Mouse (Mus musculus): ENCODE results near the gene Pvalb. TPM values are rescaled to one million over a fixed set of nuclear protein-coding genes. Genes with fewer than 3 reads are reported as not detected.

The Pvalb gene
- polyA plus RNA-seq, 1 experiment = not detected

GRCm38 (mm10) chr15:78178397-78178796, 27.8 kb downstream of the Pvalb start:
- Histone ChIP-seq H3K4me1 (ENCODE audit: control insufficient read depth, insufficient read depth, low read length) (no peaks in the 10 kb centered on the region), H3K9ac (ENCODE audit: low read depth, poor library complexity, severe bottlenecking) (no peak overlapping the region), H3K36me3 (ENCODE audit: control insufficient read depth, insufficient read depth, low read length, poor library complexity, severe bottlenecking) (no peaks in the 10 kb centered on the region), H3K27ac (ENCODE audit: insufficient read depth, low read length) (no peak overlapping the region), H3K4me3 (ENCODE audit: low read depth, low read length) (no peak overlapping the region), H3K27me3 (ENCODE audit: control insufficient read depth, insufficient read depth, low read length, poor library complexity, severe bottlenecking) (no peaks in the 10 kb centered on the region), H3K9me3 (replicated peaks; ENCODE audit: control insufficient read depth, insufficient read depth, low read length, poor library complexity, severe bottlenecking) (no peaks in the 10 kb centered on the region)
- TF ChIP-seq EP300 (IDR thresholded peaks at IDR 0.05; ENCODE audit: insufficient read depth, low read depth, low read length) (no peak), CTCF (IDR thresholded peaks at IDR 0.05; ENCODE audit: low read depth, low read length) (peak; percentile 96)

DNA sequence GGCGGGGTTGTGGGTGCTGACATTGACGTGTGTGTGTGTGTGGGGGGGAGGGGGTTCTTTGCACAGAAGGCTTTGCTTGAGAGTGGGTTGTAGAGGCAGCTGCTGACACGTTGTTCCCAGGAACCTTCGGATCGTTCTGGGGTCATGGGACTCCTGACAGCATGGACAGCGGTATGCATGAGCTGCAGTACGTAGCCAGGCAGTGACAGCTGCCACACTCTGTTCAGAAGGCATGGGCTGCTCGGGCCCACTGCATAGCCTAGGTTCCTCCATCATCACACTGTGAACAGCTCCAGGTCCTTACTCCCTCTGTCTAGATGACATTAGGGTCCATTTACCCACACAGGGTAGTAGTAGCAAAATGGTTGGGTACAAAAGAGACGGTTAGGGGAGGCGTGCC, 28.9 kb downstream of the Pvalb start:
- H3K4me1 ChIP-seq (ENCODE audit: control insufficient read depth, insufficient read depth, low read length) = no peaks in the 10 kb centered on the region
- no peak for TF ChIP-seq CTCF (IDR thresholded peaks at IDR 0.05; ENCODE audit: low read depth, low read length)
- TF ChIP-seq POLR2A (IDR thresholded peaks at IDR 0.05; ENCODE audit: insufficient read depth, low read length) = no peak
- no peak for TF ChIP-seq EP300 (IDR thresholded peaks at IDR 0.05; ENCODE audit: insufficient read depth, low read depth, low read length)
- no peaks in the 10 kb centered on the region for H3K9me3 ChIP-seq (replicated peaks; ENCODE audit: control insufficient read depth, insufficient read depth, low read length, poor library complexity, severe bottlenecking)
- no peak overlapping the region for H3K4me3 ChIP-seq (ENCODE audit: low read depth, low read length)
- H3K36me3 ChIP-seq (ENCODE audit: control insufficient read depth, insufficient read depth, low read length, poor library complexity, severe bottlenecking) = no peaks in the 10 kb centered on the region
- H3K9ac ChIP-seq (ENCODE audit: low read depth, poor library complexity, severe bottlenecking) = no peak overlapping the region
- no peaks in the 10 kb centered on the region for H3K27me3 ChIP-seq (ENCODE audit: control insufficient read depth, insufficient read depth, low read length, poor library complexity, severe bottlenecking)
- H3K27ac ChIP-seq (ENCODE audit: insufficient read depth, low read length) = no peak overlapping the region

DNA sequence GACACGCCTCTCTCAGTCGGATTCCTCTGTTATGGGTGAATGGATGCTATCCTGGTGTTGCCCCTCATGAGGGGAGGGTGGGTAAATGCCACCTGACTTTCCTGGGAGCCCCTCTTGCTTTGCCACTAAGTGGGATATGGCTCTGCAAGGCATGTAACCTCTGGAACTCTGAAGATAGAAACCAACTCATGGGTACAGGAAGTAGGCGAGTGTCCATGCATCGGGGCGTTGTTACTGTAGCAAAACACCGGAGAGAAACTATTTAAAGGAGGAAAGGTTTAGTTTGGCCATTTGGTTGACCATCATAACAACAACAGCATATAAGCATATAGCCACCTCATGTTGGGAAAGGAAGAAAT, 31.3 kb downstream of the Pvalb start:
- no peak for TF ChIP-seq POLR2A (IDR thresholded peaks at IDR 0.05; ENCODE audit: insufficient read depth, low read length)
- TF ChIP-seq EP300 (IDR thresholded peaks at IDR 0.05; ENCODE audit: insufficient read depth, low read depth, low read length) = no peak
- no peak for TF ChIP-seq CTCF (IDR thresholded peaks at IDR 0.05; ENCODE audit: low read depth, low read length)
- no peaks in the 10 kb centered on the region for H3K27me3 ChIP-seq (ENCODE audit: control insufficient read depth, insufficient read depth, low read length, poor library complexity, severe bottlenecking)
- H3K4me1 ChIP-seq (ENCODE audit: control insufficient read depth, insufficient read depth, low read length) = no peaks in the 10 kb centered on the region
- peak overlapping the region; percentile 57 for H3K4me3 ChIP-seq (ENCODE audit: low read depth, low read length)
- H3K9me3 ChIP-seq (replicated peaks; ENCODE audit: control insufficient read depth, insufficient read depth, low read length, poor library complexity, severe bottlenecking) = no peaks in the 10 kb centered on the region
- no peak overlapping the region for H3K27ac ChIP-seq (ENCODE audit: insufficient read depth, low read length)
- H3K9ac ChIP-seq (ENCODE audit: low read depth, poor library complexity, severe bottlenecking) = peak overlapping the region; percentile 13; the same call in 1 of the 2 replicates
- H3K36me3 ChIP-seq (ENCODE audit: control insufficient read depth, insufficient read depth, low read length, poor library complexity, severe bottlenecking) = no peaks in the 10 kb centered on the region

- Histone ChIP-seq H3K4me3 (ENCODE audit: low read depth, low read length) (peak within 1 kb of the TSS; percentile 97), H3K4me1 (ENCODE audit: control insufficient read depth, insufficient read depth, low read length) (no peaks in the 10 kb centered on the region), H3K27me3 (ENCODE audit: control insufficient read depth, insufficient read depth, low read length, poor library complexity, severe bottlenecking) (no peaks in the 10 kb centered on the region), H3K27ac (ENCODE audit: insufficient read depth, low read length) (no peak within 1 kb of the TSS), H3K36me3 (ENCODE audit: control insufficient read depth, insufficient read depth, low read length, poor library complexity, severe bottlenecking) (no peaks in the 10 kb centered on the region), H3K9ac (ENCODE audit: low read depth, poor library complexity, severe bottlenecking) (peak within 1 kb of the TSS; percentile 51), H3K9me3 (replicated peaks; ENCODE audit: control insufficient read depth, insufficient read depth, low read length, poor library complexity, severe bottlenecking) (no peaks in the 10 kb centered on the region)
- TF ChIP-seq CTCF (IDR thresholded peaks at IDR 0.05; ENCODE audit: low read depth, low read length) (no peak), POLR2A (IDR thresholded peaks at IDR 0.05; ENCODE audit: insufficient read depth, low read length) (no peak), EP300 (IDR thresholded peaks at IDR 0.05; ENCODE audit: insufficient read depth, low read depth, low read length) (no peak)
Measured at GRCm38 (mm10) chr15:78173972-78174886, 32.0 kb downstream of the Pvalb start, which contains the start of gene Ift27. Gene Ift27, minus strand, starts transcription at chr15:78174107.

DNA sequence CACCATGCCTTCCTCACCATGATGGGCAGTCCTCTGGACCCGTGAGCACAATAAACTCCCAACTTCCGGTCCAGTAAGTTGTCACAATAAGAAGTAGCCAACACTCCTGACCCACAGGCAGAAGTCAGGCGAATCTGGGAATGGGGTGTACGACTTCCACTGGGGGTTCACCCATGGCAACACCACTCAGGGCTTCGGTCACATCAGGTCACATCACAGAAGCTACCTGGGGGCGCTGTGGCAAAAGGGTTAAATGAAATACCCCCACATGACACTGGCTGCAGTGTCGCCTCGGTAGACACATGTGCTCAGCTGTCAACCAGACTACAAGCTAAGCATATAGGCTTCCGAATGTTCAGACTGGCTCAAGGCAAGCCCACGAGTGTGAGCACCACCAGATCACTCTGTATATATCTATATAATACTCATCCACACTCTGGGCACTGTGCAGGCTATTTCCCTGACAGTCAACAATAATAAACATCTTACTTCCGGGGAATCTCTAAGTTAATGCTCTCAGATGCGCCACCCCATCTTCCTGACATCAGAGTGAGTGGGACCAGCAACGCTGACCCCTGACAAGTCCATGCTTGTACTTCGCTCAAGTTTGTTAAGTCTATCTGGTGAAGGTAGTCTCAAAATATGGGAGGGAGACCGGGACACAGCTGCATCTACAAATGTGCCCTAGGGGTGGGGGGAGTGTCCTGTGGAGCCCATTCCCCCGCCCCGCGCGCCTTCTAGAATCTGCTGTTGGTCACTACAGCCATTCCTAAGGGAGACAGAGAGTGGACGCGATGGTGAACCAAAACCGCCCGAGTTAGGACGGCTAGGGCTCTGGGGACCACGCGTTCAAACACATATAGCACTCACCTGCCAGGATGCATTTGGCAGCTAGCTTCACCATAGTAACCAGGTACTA, 33.0 kb downstream of the Pvalb start:
- Histone ChIP-seq H3K27me3 (ENCODE audit: control insufficient read depth, insufficient read depth, low read length, poor library complexity, severe bottlenecking) (no peaks in the 10 kb centered on the region), H3K36me3 (ENCODE audit: control insufficient read depth, insufficient read depth, low read length, poor library complexity, severe bottlenecking) (no peaks in the 10 kb centered on the region), H3K4me3 (ENCODE audit: low read depth, low read length) (peak overlapping the region; percentile 97), H3K9ac (ENCODE audit: low read depth, poor library complexity, severe bottlenecking) (peak overlapping the region; percentile 51), H3K27ac (ENCODE audit: insufficient read depth, low read length) (no peak overlapping the region), H3K9me3 (replicated peaks; ENCODE audit: control insufficient read depth, insufficient read depth, low read length, poor library complexity, severe bottlenecking) (no peaks in the 10 kb centered on the region), H3K4me1 (ENCODE audit: control insufficient read depth, insufficient read depth, low read length) (no peaks in the 10 kb centered on the region)
- TF ChIP-seq POLR2A (IDR thresholded peaks at IDR 0.05; ENCODE audit: insufficient read depth, low read length) = no peak
- TF ChIP-seq EP300 (IDR thresholded peaks at IDR 0.05; ENCODE audit: insufficient read depth, low read depth, low read length) = no peak
- no peak for TF ChIP-seq CTCF (IDR thresholded peaks at IDR 0.05; ENCODE audit: low read depth, low read length)
